Mouse (Mus musculus) ovary, adult 2 months (tissue): ENCODE measurements around the gene Jun. TPM values are rescaled to one million over a fixed set of nuclear protein-coding genes. Genes with fewer than 3 reads are reported as not detected.

Source experiments
- polyA plus RNA-seq: library from polyadenylated mRNA; depleted of rRNA; stranded (reverse); fragments of >200 nt; gene quantifications from 2 replicates; pipeline ENCODE4 v1.2.3, GENCODE M21; 2012; rRNA removed

The Jun gene
- 126 and 172 TPM in 2 replicates for polyA plus RNA-seq

DNA sequence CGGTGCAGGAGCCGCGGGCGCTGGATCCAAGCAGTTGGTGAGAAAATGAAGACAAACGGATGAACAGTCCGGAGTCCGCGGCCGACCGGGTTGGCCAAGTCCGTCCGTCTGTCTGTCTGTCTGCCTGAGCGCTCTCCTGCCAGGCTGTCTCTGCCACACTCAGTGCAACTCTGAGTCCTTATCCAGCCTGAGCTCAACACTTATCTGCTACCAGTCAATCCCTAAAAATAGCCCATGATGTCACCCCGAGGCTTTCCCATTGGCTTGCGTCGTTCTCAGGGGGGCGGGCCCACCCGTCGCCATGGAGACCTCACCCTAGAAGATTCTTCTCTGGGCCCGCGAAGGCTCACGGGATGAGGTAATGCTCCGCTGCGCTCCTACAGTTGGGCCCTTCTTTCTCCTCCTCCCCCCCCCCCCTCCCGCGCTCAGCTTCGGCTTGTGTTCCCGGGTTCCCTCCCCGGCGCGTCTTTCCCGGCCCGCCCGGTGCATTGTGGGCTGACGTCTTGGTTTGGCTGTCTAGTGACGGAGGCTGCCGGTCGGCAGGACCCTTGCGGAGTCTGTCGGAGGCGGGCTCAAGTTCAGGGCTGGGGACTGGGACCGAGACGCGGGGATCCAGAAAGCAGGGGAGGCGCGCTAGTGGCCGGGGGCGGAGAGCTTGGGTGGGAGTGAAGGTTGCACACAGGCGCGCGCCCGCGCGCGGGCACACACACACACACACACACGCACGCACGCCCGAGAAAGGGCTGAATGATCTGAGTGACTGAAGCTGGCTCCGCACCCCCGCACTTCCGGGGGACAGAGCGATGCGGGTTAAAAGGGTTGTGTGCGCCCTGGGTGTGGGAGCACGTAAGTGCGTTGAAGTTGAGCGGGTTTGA, at the start of gene Jun:
Jun (minus strand) TSS at position 198 of the 875 bp plus-strand sequence.

Other genes with a start within 250 kb of the Jun start
- gene Eqtn, start 123.4 kb downstream of the Jun start, polyA plus RNA-seq: not detected in 2 replicates
- 3.2 and 5.1 TPM in 2 replicates for gene Mysm1, start 73.1 kb downstream of the Jun start, polyA plus RNA-seq